Mouse (Mus musculus) G1E (cell line): ENCODE results near the gene Adprh. TPM values are rescaled to one million over a fixed set of nuclear protein-coding genes. Genes with fewer than 3 reads are reported as not detected.
A peak's percentile ranks its signal among the peaks of the same experiment; 100 is the strongest.
"Not testable (repeated sequence)": the region's sequence is repeated elsewhere in the genome, so short reads cannot be mapped to it uniquely, and the experiment has no call there.

Experiments
- ATAC-seq: 2 replicates; pipeline ENCODE4 v1.8.0; 2016; ENCODE audit warnings: mild to moderate bottlenecking; ENCODE audit not compliant: insufficient number of reproducible peaks, poor library complexity, low FRiP score, severe bottlenecking; ENCODE audit errors: extremely low read depth
- DNase-seq: peaks from one replicate; pipeline ENCODE4 v3.0.0; 2012; ENCODE audit warnings: low spot score
- H3K27me3 ChIP-seq: 2 replicates; pipeline ENCODE4 v1.6.1; 2012; ENCODE audit warnings: mild to moderate bottlenecking, low read length, inconsistent platforms; ENCODE audit not compliant: insufficient read depth
- H3K36me3 ChIP-seq: replicated peaks from 2 replicates; pipeline ENCODE3; 2012; ENCODE audit warnings: mild to moderate bottlenecking, inconsistent platforms
- H3K4me1 ChIP-seq: 2 replicates; pipeline ENCODE4 v1.6.1; 2012; ENCODE audit warnings: low read depth, low read length, inconsistent platforms, mixed read lengths; ENCODE audit not compliant: insufficient read depth
- H3K4me3 ChIP-seq: 2 replicates; pipeline ENCODE4 v1.5.1; 2012; ENCODE audit warnings: low read depth, mild to moderate bottlenecking, inconsistent platforms, low read length, moderate library complexity, mixed read lengths
- H3K9me3 ChIP-seq: replicated peaks from 2 replicates; pipeline ENCODE4 v1.6.1; 2012; ENCODE audit warnings: inconsistent platforms
- CTCF ChIP-seq: IDR thresholded peaks from 2 replicates; pipeline ENCODE4 v1.5.1; 2012; ENCODE audit warnings: low read depth, low read length, inconsistent platforms, mixed read lengths
- GATA1 ChIP-seq: IDR thresholded peaks from 2 replicates; pipeline ENCODE4 v1.6.1; 2012; ENCODE audit warnings: borderline replicate concordance, low read length, inconsistent platforms, mixed read lengths
- GATA2 ChIP-seq: IDR thresholded peaks from 2 replicates; pipeline ENCODE4 v1.6.1; 2012; ENCODE audit warnings: low read depth, low read length, inconsistent platforms, borderline replicate concordance
- POLR2AphosphoS5 ChIP-seq: IDR thresholded peaks from 2 replicates; pipeline ENCODE4 v1.6.1; 2012; ENCODE audit warnings: low read depth, low read length, inconsistent platforms; ENCODE audit not compliant: insufficient replicate concordance
- TAL1 ChIP-seq: conservative IDR thresholded peaks from 2 replicates; pipeline ENCODE4 v1.6.1; 2012; ENCODE audit warnings: low read depth, low read length, inconsistent platforms, mixed read lengths
- polyA plus RNA-seq: library from polyadenylated mRNA; stranded (reverse); fragments of >175 nt; gene quantifications from 2 replicates; pipeline ENCODE4 v1.2.3, GENCODE M21; 2012
- total RNA-seq, 2 experiments: library from RNA; stranded (forward) in 1 of 2; stranded (reverse) in 1 of 2; fragments of 200-1000 nt in 1 of 2; fragments of >200 nt in 1 of 2; fragmentation: Nextera tagmentation in 1 of 2; gene quantifications; 2 replicates each; pipeline ENCODE4 v1.2.3; 2014 to 2017

The Adprh gene
- total and polyA plus RNA-seq, 3 experiments: 28.4 to 355 (median 56.4) TPM

GRCm38 (mm10) chr16:38482780-38483562 is 30.5 kb upstream of the Adprh start:
- no peak for TF ChIP-seq GATA2
- TF ChIP-seq CTCF: no peak
- TF ChIP-seq GATA1: no peak
- TF ChIP-seq TAL1: no peak
- TF ChIP-seq POLR2AphosphoS5: no peak
- Histone ChIP-seq H3K4me1 (peaks cover 39% of the 10 kb centered on the region), H3K9me3 (no peaks in the 10 kb centered on the region), H3K4me3 (no peak overlapping the region), H3K27me3 (peaks cover 13% of the 10 kb centered on the region), H3K36me3 (peaks cover 23% of the 10 kb centered on the region)
- ATAC-seq (no peak), DNase-seq (no peak)

DNA sequence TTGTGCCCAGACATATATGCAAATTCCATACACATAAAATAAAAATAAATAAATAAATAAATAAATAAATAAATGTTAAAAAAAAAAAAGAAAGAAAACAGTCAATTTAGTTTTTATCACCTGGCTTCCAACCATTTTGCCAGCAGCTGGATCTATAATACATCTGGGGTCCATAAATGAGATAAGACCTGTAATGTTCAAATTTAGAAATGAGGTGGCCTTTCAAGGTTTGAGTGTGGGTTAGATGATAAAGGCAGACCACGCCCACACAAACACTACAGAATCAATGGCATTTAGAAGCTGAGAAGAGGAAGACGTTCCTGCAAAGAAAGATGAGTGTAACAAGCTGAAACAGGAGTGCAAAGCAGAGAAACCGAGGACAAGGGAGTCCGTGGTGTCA is 28.8 kb upstream of the Adprh start:
- ATAC-seq (peak; percentile 85), DNase-seq (peak; percentile 77)
- Histone ChIP-seq H3K4me1 (peaks cover 48% of the 10 kb centered on the region), H3K4me3 (peak overlapping the region; percentile 65; the same call in 1 of the 2 replicates), H3K36me3 (peaks cover 29% of the 10 kb centered on the region), H3K9me3 (no peaks in the 10 kb centered on the region), H3K27me3 (peaks cover 13% of the 10 kb centered on the region)
- no peak for TF ChIP-seq POLR2AphosphoS5
- peak; percentile 66 for TF ChIP-seq TAL1

GRCm38 (mm10) chr16:38478296-38478695 is 25.8 kb upstream of the Adprh start:
- H3K27me3 ChIP-seq: peaks cover 3% of the 10 kb centered on the region; the same call in 1 of the 2 replicates
- DNase-seq (no peak), ATAC-seq (no peak)
- no peaks in the 10 kb centered on the region for H3K9me3 ChIP-seq
- no peak for TF ChIP-seq GATA1
- TF ChIP-seq GATA2: no peak
- no peak for TF ChIP-seq TAL1
- TF ChIP-seq CTCF: no peak
- no peak for TF ChIP-seq POLR2AphosphoS5
- no peak overlapping the region for H3K4me3 ChIP-seq
- peaks cover 19% of the 10 kb centered on the region for H3K36me3 ChIP-seq
- peaks cover 69% of the 10 kb centered on the region for H3K4me1 ChIP-seq

DNA sequence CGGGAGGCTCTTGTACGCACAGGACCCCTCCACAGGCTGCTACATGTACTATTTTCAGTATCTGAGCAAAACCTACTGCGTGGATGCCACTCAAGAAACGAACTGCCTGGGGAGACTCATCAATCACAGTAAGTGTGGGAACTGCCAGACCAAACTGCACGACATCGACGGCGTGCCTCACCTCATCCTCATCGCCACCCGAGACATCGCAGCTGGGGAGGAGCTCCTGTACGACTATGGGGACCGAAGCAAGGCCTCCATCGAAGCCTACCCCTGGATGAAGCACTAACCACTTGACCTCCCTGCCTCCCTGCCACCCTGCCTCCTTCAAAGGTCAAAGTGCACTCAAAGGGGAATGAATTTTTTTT is 24.7 kb upstream of the Adprh start:
- Histone ChIP-seq H3K4me1 (peaks cover 71% of the 10 kb centered on the region), H3K36me3 (peaks cover 15% of the 10 kb centered on the region)
- H3K27me3 ChIP-seq, DNase-seq, H3K4me3 ChIP-seq, ATAC-seq, H3K9me3 ChIP-seq: not testable (repeated sequence)

- Histone ChIP-seq H3K9me3 (no peaks in the 10 kb centered on the region), H3K27me3 (no peaks in the 10 kb centered on the region), H3K36me3 (peaks cover 15% of the 10 kb centered on the region), H3K4me1 (peaks cover 71% of the 10 kb centered on the region), H3K4me3 (peak overlapping the region; percentile 4; the same call in 1 of the 2 replicates)
- no peak for ATAC-seq
- no peak for DNase-seq
- TF ChIP-seq POLR2AphosphoS5: no peak
- no peak for TF ChIP-seq GATA2
Measured at GRCm38 (mm10) chr16:38476312-38477240, 24.1 kb upstream of the Adprh start.

- Histone ChIP-seq H3K4me3 (peak overlapping the region; percentile 4; the same call in 1 of the 2 replicates), H3K4me1 (peaks cover 72% of the 10 kb centered on the region), H3K9me3 (no peaks in the 10 kb centered on the region), H3K36me3 (peaks cover 15% of the 10 kb centered on the region), H3K27me3 (no peaks in the 10 kb centered on the region)
- DNase-seq (no peak), ATAC-seq (no peak)
- TF ChIP-seq CTCF (no peak), POLR2AphosphoS5 (no peak), TAL1 (no peak)
Measured at GRCm38 (mm10) chr16:38475681-38476311, 23.3 kb upstream of the Adprh start.
